Mouse (Mus musculus) forebrain, postnatal 0 days (tissue): ENCODE measurements around the gene Cpn2. TPM values are rescaled to one million over a fixed set of nuclear protein-coding genes. Genes with fewer than 3 reads are reported as not detected.

ENCODE experiments used
- ATAC-seq: fragments of 200-750 bp; cut with Nextera tagmentation; 2 replicates; pipeline ENCODE4 v1.8.0; 2017; ENCODE audit warnings: mild to moderate bottlenecking, moderate library complexity
- DNase-seq: peaks from one replicate; pipeline ENCODE4 v3.0.0-alpha.2; 2015
- H3K27ac ChIP-seq: fragments of 300-500 bp; sonication (generic); 2 replicates; pipeline ENCODE4 v1.5.1; 2014; ENCODE audit warnings: low read depth, mild to moderate bottlenecking, antibody characterized with exemption, low read length, moderate library complexity, mixed read lengths
- H3K27me3 ChIP-seq: fragments of 300-500 bp; sonication (generic); 2 replicates; pipeline ENCODE4 v1.6.1; 2014; ENCODE audit warnings: mild to moderate bottlenecking, low read length, mixed read lengths; ENCODE audit not compliant: insufficient read depth
- H3K36me3 ChIP-seq: fragments of 300-500 bp; sonication (generic); 2 replicates; pipeline ENCODE4 v1.6.1; 2014; ENCODE audit warnings: mild to moderate bottlenecking, moderate library complexity; ENCODE audit not compliant: insufficient read depth
- H3K4me1 ChIP-seq: fragments of 300-500 bp; sonication (generic); 2 replicates; pipeline ENCODE4 v1.6.1; 2014; ENCODE audit warnings: antibody characterized with exemption; ENCODE audit not compliant: insufficient read depth
- H3K4me2 ChIP-seq: fragments of 300-500 bp; sonication (generic); 2 replicates; pipeline ENCODE4 v1.6.1; 2014; ENCODE audit warnings: low read depth, mild to moderate bottlenecking, moderate library complexity
- H3K4me3 ChIP-seq: fragments of 300-500 bp; sonication (generic); 2 replicates; pipeline ENCODE4 v1.5.1; 2014; ENCODE audit warnings: low read depth, low read length, mixed read lengths
- H3K9ac ChIP-seq: fragments of 300-500 bp; sonication (generic); 2 replicates; pipeline ENCODE4 v1.6.1; 2014; ENCODE audit warnings: mild to moderate bottlenecking
- H3K9me3 ChIP-seq: fragments of 300-500 bp; sonication (generic); 2 replicates; pipeline ENCODE4 v1.6.1; 2016; ENCODE audit warnings: low read length
- CTCF ChIP-seq: sonication (generic); IDR thresholded peaks from 2 replicates; pipeline ENCODE4 v1.5.1; 2016; ENCODE audit warnings: antibody characterized with exemption, control low read depth, low read depth
- WGBS: fragments of 180-500 bp; shearing (Covaris S2); extraction: QIAGEN DNeasy Blood & Tissue Kit; methylation state at CpG from one replicate; pipeline ENCODE4 v1.1.7; 2014; 5-methylcytosine and 5-hydroxymethylcytosine counted together
- polyA plus RNA-seq: library from polyadenylated mRNA; unstranded; fragments of >200 nt; fragmentation: Nextera tagmentation; extraction: Ambion mirVana; gene quantifications from 2 replicates; pipeline ENCODE4 v1.2.1, GENCODE M21; 2015
- total RNA-seq: library from RNA; depleted of rRNA; stranded (reverse); fragments of >200 nt; gene quantifications from 2 replicates; pipeline ENCODE4 v1.2.3, GENCODE M21; 2014

The Cpn2 gene
- total and polyA plus RNA-seq, 2 experiments from 2014 or later = not detected

- WGBS = 81% methylated on average over 7 of the region's 7 CpGs
- Histone ChIP-seq H3K36me3 (no peaks in the 10 kb centered on the region), H3K4me1 (0 out of 2 replicates have a peak, but pooled peaks cover 3% of the 10 kb centered on the region), H3K27me3 (no peaks in the 10 kb centered on the region), H3K9me3 (no peaks in the 10 kb centered on the region), H3K4me3 (no peak overlapping the region), H3K9ac (no peak overlapping the region), H3K4me2 (no peak overlapping the region), H3K27ac (no peak overlapping the region)
- TF ChIP-seq CTCF = no peak
- DNase-seq (no peak), ATAC-seq (no peak)
Observed at GRCm38 (mm10) chr16:30227352-30227751, 39.9 kb downstream of the Cpn2 start.

GRCm38 (mm10) chr16:30221161-30221782 lies 46.0 kb downstream of the Cpn2 start:
- TF ChIP-seq CTCF = no peak
- H3K36me3 ChIP-seq = no peaks in the 10 kb centered on the region
- H3K27ac ChIP-seq = no peak overlapping the region
- 74% methylated on average over 13 of the region's 13 CpGs for WGBS
- no peaks in the 10 kb centered on the region for H3K9me3 ChIP-seq
- DNase-seq = no peak
- H3K9ac ChIP-seq = no peak overlapping the region
- H3K4me2 ChIP-seq = no peak overlapping the region
- ATAC-seq = no peak
- no peak overlapping the region for H3K4me3 ChIP-seq
- H3K27me3 ChIP-seq = no peaks in the 10 kb centered on the region
- no peaks in the 10 kb centered on the region for H3K4me1 ChIP-seq

- TF ChIP-seq CTCF = no peak
- Histone ChIP-seq H3K36me3 (no peaks in the 10 kb centered on the region), H3K4me3 (no peak overlapping the region), H3K9ac (no peak overlapping the region), H3K9me3 (no peaks in the 10 kb centered on the region), H3K27me3 (peaks cover 6% of the 10 kb centered on the region; the same call in 1 of the 2 replicates), H3K4me2 (no peak overlapping the region), H3K27ac (no peak overlapping the region), H3K4me1 (no peaks in the 10 kb centered on the region)
- no peak for DNase-seq
- WGBS = 9% methylated on average over 2 of the region's 2 CpGs
- no peak for ATAC-seq
Observed at GRCm38 (mm10) chr16:30215811-30216210, 51.5 kb downstream of the Cpn2 start.

- 50% methylated on average over 1 of the region's 1 CpGs for WGBS
- no peak overlapping the region for H3K27ac ChIP-seq
- no peak for TF ChIP-seq CTCF
- no peak overlapping the region for H3K4me3 ChIP-seq
- H3K9me3 ChIP-seq = no peaks in the 10 kb centered on the region
- peaks cover 6% of the 10 kb centered on the region; the same call in 1 of the 2 replicates for H3K27me3 ChIP-seq
- no peak for ATAC-seq
- H3K4me2 ChIP-seq = no peak overlapping the region
- no peaks in the 10 kb centered on the region for H3K36me3 ChIP-seq
- no peaks in the 10 kb centered on the region for H3K4me1 ChIP-seq
- no peak for DNase-seq
- H3K9ac ChIP-seq = no peak overlapping the region
Observed at GRCm38 (mm10) chr16:30213644-30214043, 53.7 kb downstream of the Cpn2 start.

- no peak overlapping the region for H3K27ac ChIP-seq
- no peak overlapping the region for H3K4me2 ChIP-seq
- H3K36me3 ChIP-seq = no peaks in the 10 kb centered on the region
- TF ChIP-seq CTCF = no peak
- DNase-seq (no peak), ATAC-seq (no peak)
- no peak overlapping the region for H3K9ac ChIP-seq
- H3K4me1 ChIP-seq = no peaks in the 10 kb centered on the region
- H3K9me3 ChIP-seq = no peaks in the 10 kb centered on the region
- H3K4me3 ChIP-seq = no peak overlapping the region
- peaks cover 6% of the 10 kb centered on the region; the same call in 1 of the 2 replicates for H3K27me3 ChIP-seq
- WGBS = 47% methylated on average over 3 of the region's 3 CpGs
Observed at GRCm38 (mm10) chr16:30212035-30212434, 55.3 kb downstream of the Cpn2 start.

GRCm38 (mm10) chr16:30209264-30209663 lies 58.0 kb downstream of the Cpn2 start:
- H3K9ac ChIP-seq = no peak overlapping the region
- WGBS = 100% methylated on average over 1 of the region's 1 CpGs
- no peak overlapping the region for H3K4me3 ChIP-seq
- H3K36me3 ChIP-seq = no peaks in the 10 kb centered on the region
- H3K4me2 ChIP-seq = no peak overlapping the region
- DNase-seq (no peak), ATAC-seq (no peak)
- H3K27ac ChIP-seq = no peak overlapping the region
- no peaks in the 10 kb centered on the region for H3K9me3 ChIP-seq
- no peaks in the 10 kb centered on the region for H3K27me3 ChIP-seq
- no peak for TF ChIP-seq CTCF
- H3K4me1 ChIP-seq = no peaks in the 10 kb centered on the region

GRCm38 (mm10) chr16:30207991-30208390 lies 59.3 kb downstream of the Cpn2 start:
- Histone ChIP-seq H3K27ac (no peak overlapping the region), H3K9me3 (no peaks in the 10 kb centered on the region), H3K36me3 (no peaks in the 10 kb centered on the region), H3K4me2 (no peak overlapping the region), H3K9ac (no peak overlapping the region), H3K4me1 (no peaks in the 10 kb centered on the region), H3K4me3 (no peak overlapping the region), H3K27me3 (no peaks in the 10 kb centered on the region)
- TF ChIP-seq CTCF = no peak
- 87% methylated on average over 6 of the region's 7 CpGs for WGBS
- ATAC-seq (no peak), DNase-seq (no peak)
